Mouse (Mus musculus) monocyte, adult 2 months (primary cell): ENCODE measurements around the gene Ptov1.

Source experiments
- DNase-seq, 2 experiments: peaks; one replicate each; pipeline ENCODE4 v3.0.0; 2022; ENCODE audit warnings: low spot score in 2 of 2, low read depth in 1 of 2

The Ptov1 gene

DNA sequence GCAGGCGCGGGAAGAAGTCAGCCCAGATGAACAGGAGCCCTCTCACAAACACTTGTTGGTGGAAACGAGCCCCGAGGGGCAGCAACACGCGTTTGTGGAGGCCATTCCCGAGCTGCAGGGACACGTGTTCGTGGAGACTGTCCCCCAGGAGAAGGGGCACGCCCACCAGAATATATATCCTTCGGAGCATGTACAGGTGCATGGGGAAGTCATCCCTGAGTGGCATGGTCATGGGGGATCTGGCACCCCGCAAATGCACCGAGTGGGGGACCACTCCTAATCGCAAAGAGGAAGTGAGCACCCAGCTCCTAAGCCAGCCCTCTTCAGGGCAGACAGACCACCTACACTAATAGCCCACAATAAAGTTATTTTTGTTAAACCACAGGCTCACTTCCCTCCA lies 29.2 kb downstream of the Ptov1 start:
- DNase-seq: no peak

DNA sequence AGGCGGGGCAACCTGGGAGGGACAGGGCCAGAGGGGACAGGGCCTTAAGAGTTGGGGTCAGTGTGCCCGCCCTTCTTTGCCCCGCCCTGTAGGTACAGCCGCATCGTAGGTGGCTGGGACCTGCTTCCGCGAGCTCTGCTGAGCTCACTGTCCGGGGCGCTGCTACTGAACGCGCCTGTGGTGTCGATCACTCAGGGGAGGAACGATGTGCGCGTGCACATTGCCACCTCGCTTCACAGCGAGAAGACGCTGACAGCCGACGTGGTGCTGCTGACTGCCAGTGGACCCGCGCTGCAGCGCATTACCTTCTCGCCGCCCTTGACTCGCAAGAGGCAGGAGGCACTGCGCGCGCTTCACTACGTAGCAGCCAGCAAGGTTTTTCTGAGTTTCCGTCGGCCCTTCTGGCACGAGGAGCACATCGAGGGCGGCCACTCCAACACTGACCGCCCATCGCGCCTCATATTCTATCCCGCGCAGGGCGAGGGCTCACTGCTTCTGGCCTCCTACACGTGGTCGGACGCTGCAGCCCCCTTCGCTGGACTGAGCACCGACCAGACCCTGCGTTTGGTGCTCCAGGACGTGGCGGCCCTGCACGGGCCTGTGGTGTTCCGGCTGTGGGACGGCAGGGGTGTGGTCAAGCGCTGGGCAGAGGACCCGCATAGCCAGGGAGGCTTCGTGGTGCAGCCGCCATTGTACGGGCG lies 29.9 kb downstream of the Ptov1 start:
- peak in 1 of 2 experiments; percentile 26 for DNase-seq

DNA sequence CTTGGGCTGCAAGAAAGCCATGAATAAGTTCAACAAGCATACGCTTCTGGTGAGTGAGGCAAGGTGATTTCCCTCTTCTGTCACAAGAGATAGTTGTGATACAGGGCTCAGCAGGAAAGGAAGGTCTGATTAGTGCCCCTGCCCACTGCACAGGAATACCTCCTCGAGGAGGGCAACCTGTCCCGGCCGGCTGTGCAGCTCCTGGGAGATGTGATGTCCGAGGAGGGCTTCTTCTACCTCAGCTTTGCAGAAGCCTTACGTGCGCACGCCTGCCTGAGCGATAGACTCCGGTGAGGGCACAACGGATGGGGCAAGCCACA lies 30.5 kb downstream of the Ptov1 start:
- no peak for DNase-seq

DNA sequence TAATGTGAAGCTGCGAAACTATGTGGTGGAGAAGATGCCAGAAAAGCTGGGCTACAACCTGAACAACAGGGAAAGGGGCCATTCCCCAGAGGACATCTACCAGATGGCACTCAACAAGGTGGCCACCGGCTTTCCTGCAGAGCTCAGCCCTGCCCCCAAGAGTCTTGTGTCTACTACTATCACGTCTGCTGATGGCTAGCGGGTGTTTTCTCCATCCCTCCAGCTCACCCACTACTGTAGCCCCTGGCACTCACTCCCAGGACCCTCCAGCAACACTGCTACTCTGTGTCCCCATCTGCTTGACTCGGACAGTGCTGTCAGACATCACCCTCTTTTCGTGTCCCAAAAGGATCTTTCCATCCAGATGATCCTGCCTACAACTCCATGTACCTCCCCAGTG lies 31.5 kb downstream of the Ptov1 start:
- no peak for DNase-seq

- no peak for DNase-seq
Measured at GRCm38 (mm10) chr7:44836423-44837053, 33.0 kb downstream of the Ptov1 start.

GRCm38 (mm10) chr7:44836016-44836404 lies 33.6 kb downstream of the Ptov1 start:
- DNase-seq: no peak

DNA sequence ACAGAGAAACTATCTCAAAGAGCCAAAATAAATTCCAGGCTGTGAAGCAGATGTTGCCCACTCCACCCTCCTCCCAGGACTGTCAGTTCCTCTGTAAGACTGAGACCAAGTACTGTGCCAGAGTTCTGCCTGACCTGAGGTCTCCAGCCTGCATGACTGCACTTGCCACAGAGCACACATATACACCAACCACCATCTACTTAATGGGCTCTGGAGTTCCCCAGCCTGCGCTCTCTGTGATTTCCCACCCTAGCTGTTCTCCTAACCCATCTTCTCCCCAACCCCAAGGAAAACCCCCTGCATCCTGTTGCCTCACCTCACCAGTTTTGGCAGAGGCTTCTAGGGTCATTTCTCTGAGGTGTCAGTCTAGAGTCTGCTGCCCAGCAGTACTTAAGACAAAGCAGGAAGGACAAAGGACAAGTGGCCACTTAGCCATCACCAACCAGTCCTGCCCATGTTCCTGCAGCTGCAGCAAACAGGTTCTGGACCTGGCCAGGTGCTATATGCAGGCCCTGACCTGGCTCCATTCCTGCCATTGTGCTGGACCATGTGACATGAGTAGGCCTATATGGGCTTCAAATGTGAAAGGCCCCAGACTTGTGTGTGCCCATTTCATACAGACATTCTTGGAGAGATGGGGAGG lies 34.1 kb downstream of the Ptov1 start:
- no peak for DNase-seq

DNA sequence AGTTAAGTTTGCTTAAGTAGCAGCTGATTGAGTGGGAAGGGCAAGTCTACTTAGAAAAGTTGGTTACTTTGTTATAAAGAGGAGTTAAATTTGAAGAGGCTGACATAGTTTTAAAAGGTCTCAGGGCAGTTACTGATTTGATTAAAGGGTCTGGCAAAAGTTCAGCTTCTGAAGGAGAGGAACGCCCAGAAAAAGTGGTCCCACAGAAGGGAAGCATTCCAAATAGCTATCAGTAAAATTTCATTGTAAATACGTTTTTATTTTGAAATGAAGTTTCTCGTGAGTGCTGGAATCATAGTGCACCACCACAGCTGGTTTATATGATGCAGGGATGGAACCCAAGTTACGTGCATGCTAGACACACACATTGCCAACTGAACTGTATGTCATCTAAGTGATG lies 36.8 kb downstream of the Ptov1 start:
- no peak for DNase-seq

- DNase-seq: no peak
Measured at GRCm38 (mm10) chr7:44828706-44829105, 40.9 kb downstream of the Ptov1 start.

DNA sequence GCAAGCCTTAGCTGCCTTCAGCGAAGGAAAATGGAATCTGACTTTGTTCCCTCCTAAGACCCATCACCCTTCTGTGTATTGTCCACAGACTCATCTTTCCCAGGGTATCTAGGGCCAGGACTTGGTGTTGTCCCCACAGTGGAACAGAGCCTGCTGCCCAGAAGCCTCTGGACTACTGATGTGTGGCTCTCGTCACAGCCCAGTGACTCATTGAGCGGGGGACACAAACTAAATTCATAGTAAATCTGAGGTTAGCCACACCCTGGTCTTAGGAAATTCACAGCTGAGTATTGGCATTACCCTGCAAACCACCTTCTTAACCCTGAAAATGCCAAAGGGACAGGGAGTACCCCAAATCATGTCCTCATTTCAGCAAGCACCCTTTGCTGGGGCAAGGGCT lies 42.8 kb downstream of the Ptov1 start:
- no peak for DNase-seq

- peak; percentile 44 to 70 for DNase-seq
Measured at GRCm38 (mm10) chr7:44824872-44825271, 44.7 kb downstream of the Ptov1 start.

GRCm38 (mm10) chr7:44823409-44823808 lies 46.2 kb downstream of the Ptov1 start:
- no peak for DNase-seq

DNA sequence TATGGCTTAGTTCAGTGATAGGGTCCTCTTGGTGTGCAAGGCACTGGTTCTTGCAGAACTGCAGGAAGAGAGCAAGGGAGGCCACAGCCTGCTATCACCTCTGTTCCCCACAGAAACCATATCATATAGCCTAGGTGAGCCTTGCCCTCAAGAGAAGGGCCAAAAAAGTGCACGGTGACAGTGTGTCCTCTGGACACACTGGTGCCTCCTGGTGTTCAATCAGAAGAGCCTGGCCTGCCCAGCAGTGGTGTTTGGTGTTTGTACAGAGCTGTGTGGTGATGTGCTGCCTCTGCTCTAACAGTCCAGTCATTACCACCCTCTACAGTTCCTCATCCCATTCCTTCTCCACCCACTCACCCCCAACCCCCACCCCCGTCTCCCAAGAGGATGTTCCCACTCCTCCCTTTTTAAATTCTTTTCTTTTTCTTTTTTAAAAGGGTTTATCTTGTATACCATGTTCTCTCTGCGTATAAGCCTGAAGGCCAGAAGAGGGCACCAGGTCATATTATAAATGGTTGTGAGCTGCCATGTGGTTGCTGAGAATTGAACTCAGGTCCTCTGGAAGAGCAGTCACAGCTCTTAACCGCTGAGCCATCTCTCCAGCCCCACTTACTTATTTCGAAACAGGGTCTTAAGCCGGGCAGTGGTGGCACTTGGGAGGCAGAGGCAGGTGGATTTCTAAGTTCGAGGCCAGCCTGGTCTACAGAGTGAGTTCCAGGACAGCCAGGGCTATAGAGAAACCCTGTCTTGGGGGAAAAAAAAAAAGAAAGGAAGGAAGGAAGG lies 47.7 kb downstream of the Ptov1 start:
- no peak for DNase-seq

DNA sequence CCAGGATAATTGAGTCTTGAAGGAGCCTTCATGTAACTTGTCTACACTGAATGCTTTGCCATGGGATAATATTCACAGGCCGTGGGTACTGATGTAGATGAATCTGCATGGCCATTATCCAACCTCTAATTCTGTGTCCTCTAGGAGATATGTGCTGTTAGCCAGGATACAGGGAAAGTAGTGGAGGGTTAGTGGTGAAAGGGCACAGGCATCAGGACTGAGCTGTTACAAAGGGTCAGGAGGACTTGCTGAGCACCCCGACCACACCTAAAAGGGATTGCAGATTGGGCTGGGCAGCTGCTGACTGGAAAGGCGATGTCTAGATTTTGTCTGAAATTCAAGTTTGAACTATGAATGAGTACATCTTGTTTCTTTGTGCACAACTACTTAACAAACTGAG lies 49.1 kb downstream of the Ptov1 start:
- DNase-seq: no peak

DNA sequence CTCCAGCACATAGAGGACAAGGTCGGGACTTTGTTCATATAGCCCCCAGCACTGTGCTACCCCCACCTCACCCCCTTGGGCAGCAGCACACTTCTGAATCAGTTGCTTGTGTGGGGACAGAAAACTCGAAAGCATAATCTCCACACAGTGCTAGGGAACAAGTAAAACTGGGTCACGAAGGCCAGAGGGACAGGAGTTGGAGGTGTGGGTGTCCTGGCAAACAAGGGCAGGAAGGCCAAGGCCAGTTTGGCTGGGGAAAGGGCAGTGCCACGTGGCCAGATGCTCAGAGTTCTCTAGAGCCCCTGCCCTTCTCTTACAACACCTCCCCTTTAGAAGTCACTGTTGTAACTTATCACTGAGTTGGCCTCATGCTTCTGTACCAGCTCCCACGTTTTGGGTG lies 49.7 kb downstream of the Ptov1 start:
- no peak for DNase-seq

DNA sequence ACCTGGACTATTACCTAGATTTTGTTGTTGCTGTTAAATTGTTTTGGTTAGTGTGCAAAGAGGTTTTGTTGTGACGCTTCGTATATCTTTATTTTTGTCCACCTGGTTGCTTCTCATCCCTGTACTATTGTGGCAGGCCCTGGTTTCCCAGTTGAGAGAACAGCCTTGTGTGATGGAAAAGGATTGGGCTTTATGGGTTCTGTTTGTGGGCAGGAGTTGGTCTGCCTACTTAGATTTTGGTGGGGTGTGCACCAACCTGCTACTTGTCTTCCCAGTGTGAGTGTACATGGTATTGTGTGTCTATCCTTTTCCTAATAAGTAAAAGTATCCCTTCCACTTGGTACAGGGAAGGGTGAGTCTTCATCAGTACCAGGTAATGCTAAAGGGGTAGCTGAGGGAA lies 50.2 kb downstream of the Ptov1 start:
- no peak for DNase-seq

DNA sequence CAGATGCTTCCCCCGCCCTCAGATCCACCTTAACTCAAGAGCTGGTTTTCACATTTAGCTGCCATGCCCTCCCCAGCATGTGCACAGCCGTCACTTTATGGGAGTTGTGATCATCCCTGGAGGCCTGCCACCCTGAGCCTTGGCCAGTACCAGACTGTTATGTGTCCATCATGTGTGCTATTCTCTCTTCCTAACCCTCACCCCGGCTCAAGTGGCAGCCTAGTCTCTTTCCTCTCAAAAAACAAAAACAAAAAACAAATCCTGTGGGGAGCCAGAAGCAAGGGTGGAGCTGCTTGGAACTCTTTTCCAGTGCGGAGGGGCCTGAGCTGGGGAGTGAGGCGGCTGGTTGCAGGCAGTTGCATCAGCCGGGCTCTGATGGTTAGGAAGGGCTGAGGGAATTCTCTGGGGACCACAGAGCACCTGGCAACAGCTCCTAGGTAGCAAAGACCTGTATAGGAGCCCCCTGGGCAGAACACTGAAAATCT lies 50.8 kb downstream of the Ptov1 start:
- no peak for DNase-seq

DNA sequence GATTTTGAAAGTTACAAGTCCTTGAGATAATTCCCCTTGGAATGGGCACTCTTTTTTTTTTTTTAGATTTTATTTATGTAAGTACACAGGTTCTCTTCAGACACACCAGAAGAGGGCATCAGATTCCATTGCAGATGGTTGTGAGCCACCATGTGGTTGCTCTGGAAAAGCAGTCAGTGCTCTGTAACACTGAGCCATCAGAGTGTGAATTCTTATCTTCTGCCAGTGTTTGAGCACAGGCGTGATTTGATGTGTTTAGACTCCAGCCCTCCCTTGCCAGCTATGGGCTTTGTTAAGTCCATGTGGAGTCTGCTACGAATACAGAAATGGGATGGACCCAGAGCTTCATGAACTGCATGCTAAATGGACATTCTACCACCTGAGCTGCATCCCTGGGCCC lies 51.4 kb downstream of the Ptov1 start:
- no peak for DNase-seq

- DNase-seq: no peak
Measured at GRCm38 (mm10) chr7:44817441-44817840, 52.1 kb downstream of the Ptov1 start.

- peak in 1 of 2 experiments; percentile 21 for DNase-seq
Measured at GRCm38 (mm10) chr7:44816470-44817021, 53.0 kb downstream of the Ptov1 start, which contains the start of gene Atf5. Atf5 (minus strand) TSS chr7:44816658.

DNA sequence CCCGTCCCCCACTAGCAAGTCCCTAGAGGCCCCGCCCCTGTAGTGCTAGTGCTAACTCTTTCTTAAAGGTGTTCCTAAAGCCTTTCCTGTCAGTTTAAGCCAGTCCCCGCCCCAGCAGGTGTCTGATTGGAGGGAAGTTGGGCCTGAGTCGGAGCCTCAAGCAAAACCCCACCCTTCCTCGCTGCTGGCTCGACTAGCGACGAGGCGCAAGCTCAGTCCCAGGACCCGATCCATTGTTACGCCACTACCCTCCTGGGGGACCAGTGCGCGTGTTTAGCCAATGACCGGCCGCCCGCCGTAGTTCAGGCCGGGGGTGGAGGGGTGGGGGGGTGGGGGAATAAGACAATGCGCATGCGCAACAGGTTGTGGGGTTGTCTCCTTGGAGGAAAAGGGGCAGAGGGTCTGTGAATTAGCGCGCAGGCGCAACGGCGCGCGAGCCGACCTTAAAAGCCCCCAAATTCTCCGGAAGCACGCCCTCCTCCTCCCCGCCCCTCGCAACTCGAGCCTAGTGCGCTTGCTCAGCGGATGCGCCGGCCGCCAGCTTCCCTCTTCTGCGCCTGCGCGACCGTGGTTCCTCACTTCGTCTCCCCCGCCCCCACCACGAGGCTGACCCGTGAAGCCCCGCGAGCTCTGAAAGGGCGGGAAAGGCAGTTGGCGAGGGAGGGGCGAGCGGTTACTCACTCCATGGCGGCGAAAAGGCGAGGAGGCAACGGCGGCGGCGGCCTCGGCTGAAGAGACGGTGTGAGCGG lies 53.7 kb downstream of the Ptov1 start, which contains the start of the genes Nup62 and Il4i1:
Nup62 (plus strand) TSS at position 368 of the 749 bp plus-strand sequence.
Il4i1 (plus strand) TSS at position 667 of the 749 bp plus-strand sequence.
- peak; percentile 95 to 97 for DNase-seq
